Mouse (Mus musculus) brain, adult 2 months (tissue): Measurements from ENCODE around the gene Auh.
A peak's percentile ranks its signal among the peaks of the same experiment; 100 is the strongest.

ENCODE experiments used
- DNase-seq: peaks from one replicate; pipeline ENCODE4 v3.0.0; 2011; ENCODE audit warnings: low read depth, low spot score

The Auh gene

GRCm38 (mm10) chr13:52836231-52836630 lies 93.2 kb downstream of the Auh start:
- no peak for DNase-seq

- DNase-seq, result no peak
Measured at GRCm38 (mm10) chr13:52834591-52834990, 94.9 kb downstream of the Auh start.

GRCm38 (mm10) chr13:52833748-52834147 lies 95.7 kb downstream of the Auh start:
- DNase-seq, result no peak

- DNase-seq, result no peak
Measured at GRCm38 (mm10) chr13:52833220-52833619, 96.3 kb downstream of the Auh start.

GRCm38 (mm10) chr13:52832481-52833170 lies 96.9 kb downstream of the Auh start:
- no peak for DNase-seq

- DNase-seq, result no peak
Measured at GRCm38 (mm10) chr13:52831037-52831757, 98.3 kb downstream of the Auh start.

GRCm38 (mm10) chr13:52828946-52829523 lies 100.4 kb downstream of the Auh start:
- DNase-seq, result peak; percentile 78

- DNase-seq, result no peak
Measured at GRCm38 (mm10) chr13:52828217-52828616, 101.3 kb downstream of the Auh start.

GRCm38 (mm10) chr13:52826666-52827065 lies 102.8 kb downstream of the Auh start:
- no peak for DNase-seq

GRCm38 (mm10) chr13:52824754-52825153 lies 104.7 kb downstream of the Auh start:
- DNase-seq, result no peak

- DNase-seq, result peak; percentile 63
Measured at GRCm38 (mm10) chr13:52822165-52823149, 107.0 kb downstream of the Auh start.

GRCm38 (mm10) chr13:52821571-52821970 lies 107.9 kb downstream of the Auh start:
- no peak for DNase-seq

GRCm38 (mm10) chr13:52819901-52820300 lies 109.6 kb downstream of the Auh start:
- no peak for DNase-seq

- DNase-seq, result peak; percentile 91
Measured at GRCm38 (mm10) chr13:52818760-52819159, 110.7 kb downstream of the Auh start.

- DNase-seq, result peak; percentile 92
Measured at GRCm38 (mm10) chr13:52817991-52818491, 111.4 kb downstream of the Auh start.

- DNase-seq, result no peak
Measured at GRCm38 (mm10) chr13:52813750-52814149, 115.7 kb downstream of the Auh start.

- peak; percentile 38 for DNase-seq
Measured at GRCm38 (mm10) chr13:52812549-52813515, 116.6 kb downstream of the Auh start.

GRCm38 (mm10) chr13:52807722-52808121 lies 121.8 kb downstream of the Auh start:
- DNase-seq, result no peak

- DNase-seq, result no peak
Measured at GRCm38 (mm10) chr13:52806029-52806428, 123.5 kb downstream of the Auh start.

GRCm38 (mm10) chr13:52805581-52805980 lies 123.9 kb downstream of the Auh start:
- no peak for DNase-seq
